Mouse (Mus musculus): ENCODE results near the gene Gpm6b. TPM values are rescaled to one million over a fixed set of nuclear protein-coding genes. Genes with fewer than 3 reads are reported as not detected.

Gene Gpm6b
- polyA plus RNA-seq (2017; shearing (Covaris generic)) = 10 to 100 TPM; 27.0 to 27.6 TPM

DNA sequence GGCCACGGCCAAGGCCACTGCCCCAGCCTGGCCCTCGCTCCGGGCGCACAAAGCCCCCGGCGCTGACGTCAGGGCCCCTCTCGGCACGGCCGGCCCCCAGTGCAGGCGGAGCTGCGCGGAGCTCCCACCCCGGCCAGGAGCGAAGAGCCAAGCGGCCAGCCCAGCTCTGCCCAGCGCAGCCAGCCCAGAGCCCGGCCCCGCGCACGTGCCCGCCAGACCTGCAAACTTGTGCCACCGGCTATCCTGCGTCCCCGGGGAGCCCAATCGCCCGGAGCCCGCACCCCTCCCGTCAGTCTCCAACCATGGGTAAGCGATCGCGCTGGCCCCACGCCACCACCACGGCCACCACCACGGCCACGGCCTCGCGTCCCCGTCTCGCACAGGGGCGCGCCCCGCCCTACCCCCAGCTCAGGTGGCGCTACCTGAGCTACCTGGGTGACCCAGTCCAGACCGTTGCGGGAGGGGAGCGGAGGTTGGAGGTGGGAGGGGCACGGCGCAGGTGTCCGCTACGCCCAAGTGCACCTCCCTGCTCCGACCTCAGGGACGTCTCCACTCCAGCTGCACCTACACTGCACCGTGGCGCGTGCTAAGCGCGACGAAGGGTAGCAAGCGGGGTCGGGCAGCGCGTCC lies at the start of gene Gpm6b:
TSS of gene Gpm6b (plus strand) at position 81 of the 630 bp plus-strand sequence.
- ATAC-seq = peak; percentile 63

DNA sequence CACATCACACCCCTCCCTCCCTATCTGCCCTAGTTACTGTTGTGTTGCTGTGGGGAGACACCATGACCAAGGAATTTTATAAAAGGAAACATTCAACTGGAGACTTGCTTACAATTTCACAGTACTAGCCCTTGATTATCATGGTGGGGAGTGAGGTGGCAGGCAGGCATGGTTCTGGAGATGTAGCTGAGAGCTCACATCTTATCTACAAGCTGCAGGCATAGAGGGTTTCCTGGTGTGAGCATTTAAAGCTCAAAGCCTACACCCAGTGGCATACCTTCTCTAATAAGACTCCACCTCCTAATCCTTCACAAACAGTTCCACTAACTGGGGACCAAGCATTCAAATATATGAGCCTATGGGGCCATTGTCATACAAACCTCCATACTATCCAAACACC lies 42.4 kb upstream of the Gpm6b start:
- ATAC-seq = no peak

DNA sequence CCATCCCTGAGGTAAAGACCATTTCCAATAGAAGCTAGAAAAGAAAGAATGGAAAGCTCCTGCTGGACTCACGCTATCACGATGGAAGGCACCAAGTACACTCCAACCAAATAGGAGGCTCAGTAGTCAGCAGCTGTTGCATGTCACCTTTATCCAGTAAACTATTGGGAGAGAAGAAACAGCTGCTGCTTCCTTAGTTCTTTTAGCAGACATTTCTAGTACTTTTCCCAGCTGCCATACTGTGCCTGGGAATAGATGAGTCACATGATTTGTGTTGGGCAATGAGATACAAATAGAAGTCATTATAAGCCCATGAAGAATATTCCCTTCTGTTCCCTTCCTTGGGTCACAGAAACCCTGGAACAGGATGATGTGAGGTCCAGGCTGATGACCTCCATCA lies 40.4 kb upstream of the Gpm6b start:
- ATAC-seq = no peak

DNA sequence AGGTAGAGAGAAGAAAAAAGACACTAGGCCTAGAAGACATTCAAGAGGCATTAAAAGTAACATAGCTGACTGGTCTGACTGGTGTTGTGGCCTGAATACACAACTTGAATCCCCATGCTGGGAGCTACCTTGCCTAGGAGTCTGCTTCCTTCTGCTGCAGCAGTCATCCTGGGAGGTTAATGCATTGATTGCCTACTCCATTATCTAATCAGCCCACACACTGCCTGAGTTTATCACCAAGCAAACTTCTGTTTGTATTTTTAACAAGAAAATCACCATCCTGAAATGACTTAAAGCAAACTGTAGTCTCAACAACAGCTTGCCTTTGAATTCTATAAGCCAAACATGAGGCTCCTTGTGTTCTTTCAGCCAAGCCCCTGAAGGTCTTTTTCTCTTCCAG lies 38.9 kb upstream of the Gpm6b start:
- no peak for ATAC-seq

DNA sequence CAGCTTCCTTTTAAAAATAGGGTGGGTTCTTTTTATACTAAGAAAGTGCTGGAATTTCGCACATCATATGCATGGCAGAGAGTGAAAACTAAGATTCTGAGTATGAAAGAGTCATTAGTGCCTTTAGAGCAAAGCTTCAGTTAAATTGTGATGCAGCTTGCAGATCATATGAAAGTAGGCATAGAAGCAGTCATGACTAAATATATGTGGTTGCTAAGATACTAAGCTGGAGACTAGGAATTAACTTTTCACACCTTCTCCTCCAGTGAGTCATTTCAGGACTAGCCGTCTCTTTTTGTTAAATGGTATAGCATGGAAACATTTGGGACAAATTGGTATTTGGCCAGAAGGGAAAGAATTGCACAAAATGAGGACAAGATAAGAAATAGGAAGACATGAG lies 24.1 kb upstream of the Gpm6b start:
- ATAC-seq = no peak

DNA sequence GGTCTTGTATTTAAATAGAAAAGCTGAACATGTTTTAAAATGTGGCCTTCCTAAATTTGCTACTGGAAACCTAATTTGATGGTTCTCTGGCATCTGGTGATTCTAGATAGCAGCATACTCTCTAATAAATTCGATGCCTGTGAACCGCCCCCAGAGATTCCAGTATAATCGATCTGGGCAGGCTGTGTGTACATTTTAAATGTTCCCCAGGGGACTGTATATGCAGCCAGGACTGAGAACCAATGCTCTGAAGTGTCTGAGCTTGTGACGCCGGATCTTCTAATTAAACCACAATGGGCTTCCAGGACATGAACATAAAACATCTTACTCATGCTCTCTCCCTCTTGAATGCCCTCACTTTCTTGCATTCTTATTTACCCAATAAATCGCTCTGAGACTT lies 22.5 kb upstream of the Gpm6b start:
- no peak for ATAC-seq

DNA sequence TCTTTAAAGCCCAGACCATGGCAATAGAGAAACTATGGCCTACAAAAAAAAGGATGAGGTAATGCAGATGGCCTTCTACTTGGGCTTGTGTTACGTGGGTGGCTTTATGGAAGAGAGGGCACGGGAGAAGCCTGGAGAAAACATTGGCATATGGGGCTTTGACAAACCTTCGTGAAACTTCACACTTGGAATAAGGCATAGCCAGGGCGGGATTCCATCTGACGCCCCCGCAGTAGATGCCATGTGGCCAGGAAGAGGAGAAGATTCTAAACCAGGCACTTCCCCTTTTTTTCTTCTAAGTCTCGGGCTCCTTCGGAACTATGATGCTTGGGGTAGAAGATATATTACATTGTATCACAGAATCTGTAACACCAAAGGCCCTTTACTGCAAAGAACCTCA lies 22.0 kb upstream of the Gpm6b start:
- no peak for ATAC-seq

DNA sequence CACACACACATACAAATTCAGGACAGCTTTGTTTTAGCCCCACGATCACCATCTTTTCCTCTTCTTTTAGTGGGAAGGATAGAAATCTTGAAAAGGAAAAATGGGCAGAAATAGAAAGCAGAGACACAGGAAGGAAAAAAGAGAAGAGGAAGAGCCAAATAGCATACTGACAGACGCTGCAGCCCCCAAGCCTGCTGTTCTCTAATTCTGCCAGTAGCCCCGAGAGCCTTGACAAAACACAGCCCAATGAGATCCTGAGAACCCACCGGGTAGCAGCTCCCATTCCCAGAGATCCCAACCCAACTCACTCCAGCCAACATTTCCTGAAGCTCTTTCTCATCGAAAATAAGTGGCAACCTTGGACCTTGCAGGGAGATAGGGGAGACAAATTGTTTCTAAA lies 19.4 kb upstream of the Gpm6b start:
- ATAC-seq = no peak

DNA sequence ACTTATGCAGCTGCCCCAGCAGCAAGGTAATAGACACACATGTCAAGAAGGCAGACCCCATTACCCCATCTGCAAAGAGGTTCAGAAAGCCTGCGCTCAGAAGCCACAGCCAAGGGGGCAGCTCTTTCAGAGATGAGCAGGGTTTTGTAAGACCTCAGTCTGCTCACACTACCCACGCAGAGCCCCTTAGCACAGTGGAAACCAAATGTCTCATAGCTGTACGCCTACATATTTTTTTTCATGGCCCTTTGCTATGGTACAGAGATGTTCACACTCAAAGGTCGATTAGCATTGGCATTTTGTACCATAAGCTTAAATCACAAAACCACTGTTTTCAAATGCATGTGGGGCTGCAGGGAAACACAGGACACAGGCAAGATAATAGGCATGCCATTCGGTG lies 11.9 kb upstream of the Gpm6b start:
- ATAC-seq = peak; percentile 53

DNA sequence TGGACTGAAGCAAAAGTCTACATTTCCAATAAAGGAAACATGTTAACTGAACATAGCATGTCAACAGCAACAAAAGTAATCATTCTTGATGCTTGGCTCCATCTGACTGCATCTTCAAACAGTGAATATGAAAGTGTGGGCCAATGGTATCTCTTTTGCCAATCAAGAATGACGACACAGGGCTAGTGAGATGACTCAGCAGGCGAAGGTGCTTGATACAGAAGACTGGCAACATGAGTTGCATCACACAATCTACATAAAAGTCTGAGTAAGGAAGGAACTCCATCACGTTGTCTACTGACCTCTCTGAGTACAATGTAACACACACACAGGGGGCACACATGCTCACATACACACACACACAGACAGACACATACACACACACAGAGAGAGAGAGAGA lies 9.0 kb upstream of the Gpm6b start:
- peak; percentile 76 for ATAC-seq

DNA sequence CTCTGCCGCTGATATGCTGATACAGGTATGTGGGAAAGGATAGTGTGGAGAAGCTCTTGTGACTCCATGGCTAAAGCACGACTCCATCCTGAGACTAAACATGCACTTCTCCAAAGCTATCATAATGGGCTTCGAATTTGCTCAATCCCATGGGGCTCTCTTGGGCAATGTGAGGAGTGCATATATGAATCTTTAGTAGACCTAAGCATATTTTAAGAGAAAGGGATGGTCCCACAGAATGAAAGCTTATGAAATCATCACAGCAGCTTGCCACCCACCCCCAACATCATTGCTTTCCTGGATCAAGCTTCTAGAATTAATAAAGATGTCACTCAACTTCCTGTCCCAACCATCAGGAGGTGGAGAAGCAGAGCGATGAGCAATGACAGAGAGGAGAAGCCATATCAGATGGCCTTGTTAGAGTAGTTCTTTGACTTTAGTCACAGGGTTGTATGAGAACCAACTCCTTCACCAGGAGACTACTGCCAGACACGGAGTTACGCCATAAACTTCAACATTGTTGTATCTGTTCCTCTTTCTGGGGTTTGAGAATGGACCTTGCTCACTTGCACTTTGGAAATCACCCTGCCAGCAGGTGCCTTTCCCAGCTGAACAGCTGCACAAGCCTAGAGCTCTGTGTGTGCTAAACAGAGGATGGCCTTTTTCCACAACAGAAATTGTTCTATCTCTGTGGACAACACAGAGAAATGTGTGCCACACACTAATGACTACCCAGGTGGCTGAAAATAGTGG lies 8.0 kb upstream of the Gpm6b start:
- ATAC-seq = no peak

DNA sequence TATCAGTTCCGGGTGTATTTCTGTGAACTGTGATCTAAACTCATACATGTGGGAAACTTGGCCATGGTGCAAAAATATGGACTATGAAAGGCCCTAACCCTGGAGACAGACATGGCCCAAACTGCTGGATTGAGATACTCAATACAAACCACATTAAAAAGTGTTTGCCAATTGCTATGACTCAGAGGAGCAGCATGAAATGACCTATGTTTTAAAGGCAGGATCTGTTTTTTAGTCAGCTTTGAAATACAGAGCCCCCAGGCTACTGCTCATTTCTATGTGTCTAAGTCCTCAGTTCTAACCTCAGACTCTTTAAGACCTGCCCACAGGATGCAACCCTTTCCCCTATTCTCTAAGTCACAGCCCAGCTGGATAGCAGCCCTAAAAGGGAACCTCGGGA lies 2.6 kb upstream of the Gpm6b start:
- peak; percentile 26 for ATAC-seq

DNA sequence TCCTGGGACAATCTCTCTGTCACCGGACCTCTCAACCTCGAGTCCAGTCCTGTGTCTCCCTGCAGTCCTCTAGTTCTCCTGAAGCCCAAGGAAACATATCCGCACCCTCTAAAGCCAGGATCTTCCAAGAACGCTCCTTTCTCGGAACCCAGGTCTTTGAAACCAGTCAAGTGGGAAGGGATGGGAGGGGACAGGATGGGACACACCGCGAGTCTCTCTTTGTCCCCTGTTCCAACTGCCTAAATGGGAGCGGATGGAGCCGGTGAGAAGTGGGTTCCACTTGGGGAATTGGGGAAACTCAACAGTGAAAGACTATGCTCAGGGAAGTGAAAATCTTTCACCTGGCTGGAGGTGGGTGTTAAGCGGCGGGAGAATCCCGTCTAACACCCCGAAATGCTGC lies 809 bp downstream of the Gpm6b start:
- ATAC-seq = peak; percentile 23

DNA sequence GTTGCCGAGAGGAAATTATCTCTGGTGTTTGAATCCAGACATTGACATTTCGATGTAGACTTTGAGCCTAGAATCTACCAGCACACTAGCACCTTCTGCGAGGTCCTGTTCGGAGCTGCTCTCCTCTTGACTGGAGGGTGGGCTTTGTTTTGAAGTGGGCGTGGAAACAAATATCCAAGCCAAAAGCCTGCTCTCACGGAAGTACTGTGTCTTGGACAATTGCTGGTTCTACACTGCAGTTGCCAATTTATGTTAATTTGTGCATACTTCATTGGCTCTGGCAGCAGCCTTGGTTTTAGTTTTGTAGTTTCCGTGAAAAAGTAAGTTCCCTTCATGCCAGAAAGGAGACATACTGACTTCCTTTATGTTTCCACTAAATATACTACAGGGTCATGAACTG lies 2.0 kb downstream of the Gpm6b start:
- no peak for ATAC-seq

DNA sequence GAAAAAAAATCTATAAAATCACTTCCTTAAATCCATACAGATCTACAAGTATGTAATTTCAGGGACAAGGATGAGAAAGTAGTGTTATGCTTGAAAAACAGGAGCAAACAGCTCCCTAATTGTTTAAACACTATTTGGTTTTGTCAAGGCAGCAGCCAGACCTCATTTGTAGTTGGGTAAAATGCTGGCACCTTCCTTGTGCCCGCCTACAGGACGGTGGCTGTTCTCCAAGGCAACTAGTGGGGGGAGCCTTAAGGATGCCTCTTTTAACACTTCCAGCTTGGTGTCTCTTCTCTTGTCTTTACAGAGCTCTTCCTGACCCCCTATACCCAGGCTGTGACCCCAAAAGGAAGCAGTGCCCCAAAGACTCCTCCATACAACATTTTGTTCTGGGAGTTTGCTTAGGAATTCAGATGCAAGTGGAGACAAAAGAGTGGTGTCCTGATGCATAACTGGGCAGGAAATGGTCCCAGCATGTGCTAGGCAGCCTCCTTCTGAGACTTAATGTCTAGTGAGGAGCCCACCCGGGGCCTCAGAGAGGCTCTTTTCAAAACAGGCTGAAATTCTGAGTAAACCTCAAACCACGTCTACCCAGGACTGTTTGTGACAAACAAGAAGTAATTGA lies 4.7 kb downstream of the Gpm6b start:
- no peak for ATAC-seq

DNA sequence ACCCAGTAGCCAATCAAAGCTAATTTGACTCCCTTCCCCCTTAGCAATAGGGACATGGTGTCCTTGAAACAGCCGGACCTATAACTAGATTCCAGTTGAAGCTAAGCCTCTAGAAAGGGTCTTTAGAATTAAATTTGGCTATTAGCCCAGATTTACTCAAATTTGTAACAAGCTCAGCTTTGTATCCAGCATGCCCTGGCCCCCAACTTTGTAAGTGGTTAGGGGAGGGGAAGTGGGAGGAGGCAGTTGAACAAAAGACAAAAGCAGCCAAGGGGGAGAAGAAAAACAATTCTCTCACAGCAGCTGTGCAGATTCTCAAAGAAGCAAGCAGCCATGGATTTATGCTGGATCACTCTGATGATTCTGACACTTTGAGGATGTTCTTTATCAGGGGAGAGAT lies 32.8 kb downstream of the Gpm6b start:
- no peak for ATAC-seq

DNA sequence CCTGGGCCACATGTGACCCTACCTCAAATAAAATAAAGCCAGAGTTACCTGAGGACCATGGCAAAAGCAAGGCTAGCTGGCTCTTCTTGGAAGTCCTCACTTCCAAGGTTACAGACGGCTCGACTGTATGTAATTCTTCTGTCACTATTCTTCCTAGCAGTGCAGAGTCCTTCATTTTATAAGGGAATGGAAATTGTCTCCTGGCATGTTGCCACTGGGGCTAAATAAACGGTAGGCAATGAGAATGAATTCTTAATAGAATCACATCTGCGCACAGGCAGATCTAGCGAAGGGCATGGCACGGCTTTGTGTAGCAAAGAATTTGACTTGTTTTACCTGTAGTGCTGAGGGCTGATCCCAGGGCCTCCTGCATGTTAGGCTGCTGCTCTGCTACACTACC lies 33.9 kb downstream of the Gpm6b start:
- ATAC-seq = no peak

DNA sequence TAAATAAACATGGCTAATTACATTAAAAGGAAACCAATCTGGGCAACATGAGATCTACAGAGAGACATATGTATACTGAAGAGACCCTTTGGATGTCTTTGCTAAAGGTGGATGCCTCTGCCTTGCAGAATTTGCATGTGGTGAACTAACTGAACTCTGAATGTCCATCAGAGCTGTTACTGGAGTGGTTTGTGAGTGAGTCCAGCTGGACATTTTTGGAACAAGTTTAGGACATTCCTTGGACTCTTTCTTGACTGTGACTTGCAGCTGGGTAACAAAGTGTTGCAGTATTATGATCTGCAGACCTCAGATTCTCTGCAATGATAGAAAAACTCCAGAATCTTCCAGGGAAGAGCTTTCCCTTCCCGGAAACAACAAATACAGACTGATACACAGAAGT lies 41.1 kb downstream of the Gpm6b start:
- no peak for ATAC-seq

DNA sequence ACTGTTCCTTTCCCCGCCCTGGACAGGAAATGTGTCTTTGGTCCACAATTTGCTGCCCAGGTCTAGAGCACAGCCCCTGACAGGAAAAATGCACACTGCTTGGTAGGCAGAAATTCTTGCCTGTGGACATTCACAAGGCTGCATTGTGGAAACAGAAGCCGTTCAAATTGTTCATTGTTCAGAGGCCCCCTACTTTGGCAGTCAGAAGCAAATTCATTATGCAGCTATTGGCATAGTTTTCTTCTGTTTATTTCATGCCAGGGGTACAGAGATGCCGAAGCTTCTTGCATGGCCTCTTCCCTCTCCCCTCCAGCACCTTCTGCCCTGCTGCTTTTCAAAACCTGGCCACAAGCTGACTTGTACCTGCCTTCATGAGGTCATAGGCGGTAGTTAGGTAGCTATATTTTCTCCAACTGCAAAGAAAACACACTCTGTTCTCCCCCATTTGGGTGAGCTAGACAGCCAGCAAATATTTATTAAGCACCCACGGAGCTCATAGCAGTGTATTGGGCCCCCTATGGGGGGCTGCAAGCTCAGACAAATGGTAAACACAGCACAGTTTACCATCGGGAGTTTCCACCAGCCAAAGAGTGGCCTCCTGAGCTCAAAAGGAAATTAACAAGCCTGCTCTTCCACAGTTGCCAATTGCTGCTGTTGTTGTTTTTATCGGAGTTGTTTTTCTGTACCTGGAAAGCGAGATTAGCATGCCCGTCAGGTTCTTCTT lies 48.2 kb downstream of the Gpm6b start:
- no peak for ATAC-seq

DNA sequence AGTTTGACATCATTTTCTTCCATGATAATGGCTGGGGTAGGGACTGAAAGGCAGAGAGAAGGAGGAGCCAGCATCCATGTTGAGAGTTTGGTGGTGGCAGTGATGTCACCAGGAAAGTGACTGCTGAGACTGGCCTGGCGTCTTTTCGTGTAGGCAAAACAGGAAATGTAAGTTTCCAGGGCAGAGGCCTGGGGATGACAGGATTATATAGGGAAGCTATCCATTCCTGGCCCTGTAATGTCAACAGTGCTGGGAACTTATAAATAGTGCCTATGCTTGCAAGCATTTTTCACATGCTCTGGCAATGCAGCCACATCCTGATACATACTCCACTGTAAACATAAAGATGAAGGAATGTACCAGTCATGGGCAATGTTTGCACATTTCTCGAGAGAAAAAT lies 52.6 kb downstream of the Gpm6b start:
- no peak for ATAC-seq

DNA sequence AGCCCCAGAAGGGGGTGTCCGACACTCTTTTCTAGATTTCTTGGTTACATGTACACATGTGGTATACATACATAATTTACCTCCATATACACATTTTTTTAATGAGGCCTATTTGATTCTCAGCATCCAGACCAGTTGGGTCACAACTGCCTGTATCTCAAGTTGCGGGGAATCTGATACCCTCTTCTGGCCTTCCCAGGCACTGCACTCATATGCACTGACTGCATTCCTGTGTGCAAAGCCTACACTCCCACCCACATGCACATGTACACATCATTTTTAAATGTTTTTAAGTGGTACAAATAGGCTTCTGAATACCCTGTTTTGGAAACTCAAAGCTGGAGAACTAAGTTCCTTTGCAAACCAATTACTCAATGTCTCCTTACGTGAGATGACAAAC lies 54.8 kb downstream of the Gpm6b start:
- ATAC-seq = peak; percentile 54

DNA sequence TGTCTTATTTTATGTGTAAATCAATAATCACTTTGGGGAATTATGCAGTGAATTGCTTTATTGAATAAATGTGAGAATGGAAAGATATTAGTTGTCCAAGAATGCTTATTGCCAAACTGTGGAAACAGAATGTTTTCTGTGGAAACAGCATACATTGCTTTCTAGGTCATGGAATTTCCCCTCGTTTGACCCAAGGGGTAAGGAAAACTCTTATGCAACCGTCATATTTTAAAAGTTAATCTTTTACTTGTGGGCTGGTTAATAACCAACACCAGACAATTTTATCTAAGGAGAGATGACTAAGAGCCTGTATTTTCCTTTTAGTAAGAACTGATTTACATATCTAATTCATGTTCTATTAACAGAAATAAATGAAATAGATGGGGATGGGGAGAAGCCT lies 64.1 kb downstream of the Gpm6b start:
- no peak for ATAC-seq

DNA sequence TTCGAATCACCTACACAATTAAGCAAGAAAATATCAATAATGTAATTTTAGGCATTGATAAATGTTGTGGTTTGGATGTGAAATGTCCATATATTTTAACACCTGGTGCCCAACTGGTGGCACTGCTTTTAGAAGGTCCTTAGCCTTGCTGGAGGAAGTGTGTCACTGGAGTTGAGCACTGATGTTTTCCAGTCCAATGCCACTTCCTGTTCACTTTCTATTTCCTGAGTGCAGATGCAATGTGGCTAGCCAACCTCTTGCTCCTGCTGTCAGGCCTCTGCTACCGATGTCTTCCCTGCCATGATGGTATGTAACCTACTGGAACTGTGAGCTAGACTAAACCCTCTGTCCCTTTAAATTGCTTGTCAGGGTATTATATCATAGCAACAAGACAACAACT lies 65.6 kb downstream of the Gpm6b start:
- ATAC-seq = peak; percentile 73

Data from CD4-positive, CD25-positive, alpha-beta regulatory T cell, adult 4 months (primary cell).